Mouse (Mus musculus): ENCODE data around the gene Hhip. TPM values are rescaled to one million over a fixed set of nuclear protein-coding genes. Genes with fewer than 3 reads are reported as not detected.
A peak's percentile ranks its signal among the peaks of the same experiment; 100 is the strongest.

The Hhip gene
- total RNA-seq (2015), result not detected in 2 replicates
- total RNA-seq (2017), result not detected in 2 replicates

GRCm38 (mm10) chr8:80057198-80058174 is at the start of gene Hhip:
Hhip (minus strand) TSS chr8:80058006.
- peak; percentile 79 for ATAC-seq (replicated peaks; ENCODE audit: poor library complexity)

- no peak for ATAC-seq (replicated peaks; ENCODE audit: poor library complexity)
These were observed 29.2 kb upstream of the Hhip start for GRCm38 (mm10) chr8:80087021-80087420.

GRCm38 (mm10) chr8:80058193-80058592 is 387 bp upstream of the Hhip start:
- ATAC-seq (replicated peaks; ENCODE audit: poor library complexity), result no peak

- ATAC-seq (replicated peaks; ENCODE audit: poor library complexity), result no peak
These were observed 1.3 kb downstream of the Hhip start for GRCm38 (mm10) chr8:80056331-80057070.

GRCm38 (mm10) chr8:80055777-80056176 is 2.0 kb downstream of the Hhip start:
- ATAC-seq (replicated peaks; ENCODE audit: poor library complexity), result no peak

- no peak for ATAC-seq (replicated peaks; ENCODE audit: poor library complexity)
These were observed 2.7 kb downstream of the Hhip start for GRCm38 (mm10) chr8:80055094-80055493.

- ATAC-seq (replicated peaks; ENCODE audit: poor library complexity), result no peak
These were observed 3.6 kb downstream of the Hhip start for GRCm38 (mm10) chr8:80054216-80054615.

GRCm38 (mm10) chr8:80052838-80053237 is 5.0 kb downstream of the Hhip start:
- ATAC-seq (replicated peaks; ENCODE audit: poor library complexity), result no peak

GRCm38 (mm10) chr8:80051494-80051893 is 6.3 kb downstream of the Hhip start:
- peak; percentile 62 for ATAC-seq (replicated peaks; ENCODE audit: poor library complexity)

GRCm38 (mm10) chr8:80049256-80050005 is 8.4 kb downstream of the Hhip start:
- peak; percentile 61 for ATAC-seq (replicated peaks; ENCODE audit: poor library complexity)

- no peak for ATAC-seq (replicated peaks; ENCODE audit: poor library complexity)
These were observed 9.6 kb downstream of the Hhip start for GRCm38 (mm10) chr8:80048256-80048655.

GRCm38 (mm10) chr8:80037644-80038253 is 20.1 kb downstream of the Hhip start:
- ATAC-seq (replicated peaks; ENCODE audit: poor library complexity), result no peak

- ATAC-seq (replicated peaks; ENCODE audit: poor library complexity), result no peak
These were observed 25.2 kb downstream of the Hhip start for GRCm38 (mm10) chr8:80032604-80033003.

- no peak for ATAC-seq (replicated peaks; ENCODE audit: poor library complexity)
These were observed 26.2 kb downstream of the Hhip start for GRCm38 (mm10) chr8:80031330-80032293.

GRCm38 (mm10) chr8:80029631-80030030 is 28.2 kb downstream of the Hhip start:
- ATAC-seq (replicated peaks; ENCODE audit: poor library complexity), result no peak

GRCm38 (mm10) chr8:80020469-80020868 is 37.3 kb downstream of the Hhip start:
- ATAC-seq (replicated peaks; ENCODE audit: poor library complexity), result no peak

- no peak for ATAC-seq (replicated peaks; ENCODE audit: poor library complexity)
These were observed 42.0 kb downstream of the Hhip start for GRCm38 (mm10) chr8:80015818-80016217.

- ATAC-seq (replicated peaks; ENCODE audit: poor library complexity), result no peak
These were observed 53.4 kb downstream of the Hhip start for GRCm38 (mm10) chr8:80004421-80004820.

- no peak for ATAC-seq (replicated peaks; ENCODE audit: poor library complexity)
These were observed 55.5 kb downstream of the Hhip start for GRCm38 (mm10) chr8:80002313-80002712.
